Mouse (Mus musculus) brown adipose tissue, adult 24 weeks (tissue): ENCODE results near the gene Olfr1406. TPM values are rescaled to one million over a fixed set of nuclear protein-coding genes. Genes with fewer than 3 reads are reported as not detected.
"Not testable (repeated sequence)": the region's sequence is repeated elsewhere in the genome, so short reads cannot be mapped to it uniquely, and the experiment has no call there.

Experiments used
- H3K27ac ChIP-seq: fragments of 200-500 bp; replicated peaks from 2 replicates; pipeline ENCODE4 v1.5.1; 2012; ENCODE audit warnings: low read depth, mild to moderate bottlenecking, low read length
- H3K4me1 ChIP-seq: fragments of 200-500 bp; 2 replicates; pipeline ENCODE4 v1.6.1; 2012; ENCODE audit warnings: low read length, mixed read lengths; ENCODE audit not compliant: control insufficient read depth, insufficient read depth, insufficient read length
- H3K4me3 ChIP-seq: fragments of 200-500 bp; 2 replicates; pipeline ENCODE4 v1.5.1; 2012; ENCODE audit warnings: low read depth, mild to moderate bottlenecking, low read length, moderate library complexity; ENCODE audit not compliant: insufficient read depth
- polyA plus RNA-seq: library from polyadenylated mRNA; stranded (reverse); fragments of >200 nt; gene quantifications from 2 replicates; pipeline ENCODE4 v1.2.4, GENCODE M21; 2012; ENCODE audit not compliant: missing spikeins, insufficient read depth, insufficient read length

The Olfr1406 gene
- not detected in 2 replicates for polyA plus RNA-seq

GRCm38 (mm10) chr1:173190540-173190939 is at the start of gene Olfr1406:
Gene Olfr1406 (minus strand): TSS chr1:173190640.
- Histone ChIP-seq H3K4me1 (no peaks in the 10 kb centered on the region), H3K4me3 (no peak within 1 kb of the TSS), H3K27ac (no peak within 1 kb of the TSS)

- H3K4me3 ChIP-seq, H3K4me1 ChIP-seq, H3K27ac ChIP-seq: not testable (repeated sequence)
These were observed 46.6 kb upstream of the Olfr1406 start for GRCm38 (mm10) chr1:173237004-173237403.

DNA sequence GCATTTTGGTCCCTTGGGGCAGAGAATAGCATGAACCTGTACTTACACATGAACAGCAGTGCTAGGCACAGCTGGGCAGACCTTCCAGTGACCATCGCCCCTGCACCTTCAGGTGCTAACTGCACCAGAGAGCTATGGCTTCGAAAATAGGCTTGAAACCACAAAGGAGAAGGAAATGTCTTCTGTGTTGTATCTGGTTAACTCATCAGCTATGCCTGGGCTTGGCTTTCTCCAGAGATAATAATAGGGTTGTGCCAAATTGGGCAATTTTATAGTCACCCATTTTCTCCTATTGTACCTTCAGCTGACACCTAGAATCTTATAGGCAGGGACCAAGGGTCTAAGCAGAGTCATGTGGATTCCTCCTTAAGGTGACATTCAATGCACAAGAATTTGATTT is 36.6 kb upstream of the Olfr1406 start, which contains the start of gene Fcer1a:
Gene Fcer1a, minus strand, starts transcription at position 134 of the 400 bp plus-strand sequence.
- H3K4me3 ChIP-seq: no peak within 1 kb of the TSS
- H3K27ac ChIP-seq: no peak within 1 kb of the TSS
- H3K4me1 ChIP-seq: no peaks in the 10 kb centered on the region

DNA sequence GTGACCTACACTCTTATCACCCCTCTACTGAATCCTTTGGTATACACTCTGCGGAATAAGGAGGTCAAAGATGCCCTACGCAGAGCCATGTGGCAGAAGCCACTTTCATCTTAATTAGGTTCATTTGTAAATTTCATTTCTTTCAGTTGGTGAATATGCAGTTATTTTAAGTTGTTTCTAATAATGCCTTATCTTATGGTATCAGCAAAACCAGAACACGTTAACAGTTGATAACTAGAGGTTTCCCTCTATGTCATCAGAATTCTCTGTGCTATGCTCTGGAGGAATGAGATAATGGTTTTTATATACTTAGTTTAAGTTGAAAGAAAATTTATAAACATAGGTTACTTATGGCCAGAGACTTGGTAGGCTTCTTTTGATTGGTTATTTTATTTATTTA is 26.0 kb upstream of the Olfr1406 start:
- no peaks in the 10 kb centered on the region for H3K4me1 ChIP-seq
- H3K27ac ChIP-seq: no peak overlapping the region
- H3K4me3 ChIP-seq: no peak overlapping the region

DNA sequence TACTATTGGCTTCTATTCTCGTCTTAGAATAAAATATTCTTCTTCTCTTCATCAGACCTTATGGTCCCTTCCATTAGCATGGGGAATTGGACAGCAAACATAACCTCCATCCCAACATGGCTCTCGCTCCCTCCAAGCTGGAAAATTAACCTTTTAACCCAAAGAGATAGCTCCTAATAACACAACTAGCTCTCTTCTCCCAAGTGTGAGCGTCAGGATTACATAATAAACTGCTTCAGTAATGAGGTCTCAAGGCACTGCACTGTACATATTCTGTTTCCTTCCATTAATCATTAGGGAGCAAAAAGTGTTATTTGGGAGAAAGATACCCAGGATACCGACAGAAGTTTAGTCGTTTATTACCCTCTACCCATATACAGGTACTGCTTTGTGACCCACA is 21.7 kb upstream of the Olfr1406 start, which contains the start of gene Olfr1404:
Gene Olfr1404, plus strand, starts transcription at position 301 of the 400 bp plus-strand sequence.
- no peak within 1 kb of the TSS for H3K4me3 ChIP-seq
- no peak within 1 kb of the TSS for H3K27ac ChIP-seq
- no peaks in the 10 kb centered on the region for H3K4me1 ChIP-seq

- H3K27ac ChIP-seq: no peak within 1 kb of the TSS
- H3K4me1 ChIP-seq: no peaks in the 10 kb centered on the region
- no peak within 1 kb of the TSS for H3K4me3 ChIP-seq
These were observed 7.1 kb upstream of the Olfr1406 start, which contains the start of gene Olfr218 for GRCm38 (mm10) chr1:173197508-173197907. Gene Olfr218 (plus strand): TSS chr1:173197808.

DNA sequence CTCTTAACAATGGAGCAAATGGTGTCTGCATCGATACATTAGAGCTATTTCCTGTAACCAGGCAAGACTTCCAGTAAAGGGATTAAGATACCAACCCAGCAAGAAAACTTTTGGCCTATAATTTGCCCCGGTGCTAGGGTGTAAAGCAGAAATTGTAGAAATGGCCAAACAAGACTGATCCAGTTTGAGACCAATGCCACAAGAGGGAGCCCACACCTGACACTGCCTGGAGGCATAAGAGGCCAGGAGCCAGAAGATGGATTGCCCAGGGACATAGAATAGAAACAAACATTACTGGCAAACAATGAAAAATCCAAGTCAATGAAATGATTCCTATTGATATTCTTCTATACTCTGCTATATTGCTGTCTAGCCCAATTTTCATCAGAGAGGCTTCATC is 5.9 kb upstream of the Olfr1406 start:
- Histone ChIP-seq H3K4me1 (no peaks in the 10 kb centered on the region), H3K27ac (no peak overlapping the region), H3K4me3 (no peak overlapping the region)

- Histone ChIP-seq H3K4me3 (no peak overlapping the region), H3K27ac (no peak overlapping the region), H3K4me1 (no peaks in the 10 kb centered on the region)
These were observed 1.6 kb upstream of the Olfr1406 start for GRCm38 (mm10) chr1:173192059-173192458.

DNA sequence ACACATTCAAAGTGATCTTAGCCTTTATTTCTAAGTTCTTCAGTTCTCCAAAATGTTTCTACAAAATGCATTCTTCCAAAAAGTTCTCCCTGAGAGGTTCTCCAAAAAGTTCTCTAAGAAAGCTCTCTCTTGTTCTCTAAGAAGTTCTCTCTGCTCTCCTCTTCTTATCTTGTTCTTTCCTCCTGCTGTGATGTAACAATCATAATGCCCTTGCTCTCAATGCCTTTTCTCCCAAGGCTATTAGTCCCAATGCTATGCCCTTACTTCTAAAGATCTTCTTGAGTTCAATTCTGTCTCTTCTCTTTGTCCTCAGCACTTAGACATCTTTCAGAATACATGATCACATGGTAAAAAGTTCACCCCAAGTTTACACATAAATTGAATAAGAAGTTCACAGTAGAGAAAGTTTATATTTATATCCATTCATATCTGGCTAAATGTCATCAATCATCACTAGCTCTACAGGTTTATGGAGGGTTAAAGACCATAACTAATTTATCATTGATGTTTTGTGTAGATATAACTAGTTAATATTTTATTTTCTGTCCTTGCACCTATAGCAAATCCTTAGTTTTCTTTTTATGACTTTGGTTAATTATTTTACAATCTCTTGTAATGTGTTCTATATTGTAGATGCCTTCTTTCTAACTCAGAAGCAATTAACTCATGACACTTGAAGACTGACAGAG is 16.1 kb downstream of the Olfr1406 start:
- H3K4me1 ChIP-seq: no peaks in the 10 kb centered on the region
- no peak overlapping the region for H3K4me3 ChIP-seq
- H3K27ac ChIP-seq: no peak overlapping the region

- Histone ChIP-seq H3K27ac (no peak within 1 kb of the TSS), H3K4me1 (no peaks in the 10 kb centered on the region), H3K4me3 (no peak within 1 kb of the TSS)
These were observed 53.2 kb downstream of the Olfr1406 start, which contains the start of gene Olfr1408 for GRCm38 (mm10) chr1:173137274-173137673. Gene Olfr1408 (minus strand): TSS chr1:173137374.

Other genes with a start within 250 kb of the Olfr1406 start
- gene Olfr16, start 240.2 kb downstream of the Olfr1406 start, polyA plus RNA-seq: not detected in 2 replicates
- gene Olfr1408, start 53.3 kb downstream of the Olfr1406 start, polyA plus RNA-seq: not detected in 2 replicates
- not detected in 2 replicates for gene Olfr218, start 7.2 kb upstream of the Olfr1406 start, polyA plus RNA-seq
- gene Olfr1404, start 21.8 kb upstream of the Olfr1406 start, polyA plus RNA-seq: not detected in 2 replicates
- gene Fcer1a, start 36.6 kb upstream of the Olfr1406 start, polyA plus RNA-seq: not detected in 2 replicates
- gene Olfr418, start 75.4 kb upstream of the Olfr1406 start, polyA plus RNA-seq: not detected in 2 replicates
- not detected in 2 replicates for gene Mptx2, start 87.1 kb upstream of the Olfr1406 start, polyA plus RNA-seq
- gene Ackr1, start 143.1 kb upstream of the Olfr1406 start, polyA plus RNA-seq: 2.1 and 11.6 TPM in 2 replicates
- not detected in 2 replicates for gene Aim2, start 160.2 kb upstream of the Olfr1406 start, polyA plus RNA-seq
- gene Cadm3, start 177.1 kb upstream of the Olfr1406 start, polyA plus RNA-seq: 5.1 and 7.2 TPM in 2 replicates